Mouse (Mus musculus) layer of hippocampus, adult 9-11 months (tissue): ENCODE results near the gene Mreg.

Source experiments
- DNase-seq: peaks from one replicate; pipeline ENCODE4 v3.0.0; 2022

Mreg gene

GRCm38 (mm10) chr1:72188142-72188738 is 23.9 kb downstream of the Mreg start:
- no peak for DNase-seq

DNA sequence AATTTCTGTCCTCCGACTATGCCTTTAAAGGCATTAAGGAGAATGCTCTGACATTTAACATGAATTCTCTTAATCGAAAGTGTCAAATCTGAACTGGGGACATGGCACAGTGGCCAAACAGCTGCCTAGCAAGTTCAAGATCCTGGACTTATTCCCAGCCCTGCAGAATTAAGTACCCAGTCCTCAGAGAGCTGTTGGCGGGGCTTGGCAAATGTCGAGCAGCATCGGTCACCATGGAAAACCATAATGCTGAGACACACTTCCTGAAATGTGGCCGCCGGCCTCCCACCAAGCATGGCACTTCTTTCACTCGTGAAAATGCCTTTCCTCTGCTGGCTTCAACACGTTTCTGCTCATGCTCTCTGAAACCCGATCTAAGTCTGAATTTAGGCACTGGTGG is 24.6 kb downstream of the Mreg start:
- no peak for DNase-seq

DNA sequence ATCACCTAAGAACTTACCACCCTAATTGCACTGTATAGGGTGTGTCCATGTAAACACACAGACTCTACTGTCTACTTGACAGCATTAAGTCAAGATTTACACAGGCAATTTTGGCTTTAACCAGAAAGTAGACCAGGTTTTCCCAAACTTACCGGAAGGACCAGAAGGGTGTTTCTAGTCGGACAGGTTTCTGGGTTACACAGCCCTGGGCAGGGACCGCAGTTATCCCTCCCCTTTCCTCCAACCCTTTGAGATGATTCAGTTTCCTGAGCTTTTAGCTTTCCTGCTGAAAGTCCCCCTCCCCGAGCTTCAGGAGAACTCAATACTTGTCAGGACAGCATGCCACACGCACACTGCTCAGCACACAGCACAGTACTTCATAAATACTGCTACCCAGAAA is 26.0 kb downstream of the Mreg start:
- no peak for DNase-seq

DNA sequence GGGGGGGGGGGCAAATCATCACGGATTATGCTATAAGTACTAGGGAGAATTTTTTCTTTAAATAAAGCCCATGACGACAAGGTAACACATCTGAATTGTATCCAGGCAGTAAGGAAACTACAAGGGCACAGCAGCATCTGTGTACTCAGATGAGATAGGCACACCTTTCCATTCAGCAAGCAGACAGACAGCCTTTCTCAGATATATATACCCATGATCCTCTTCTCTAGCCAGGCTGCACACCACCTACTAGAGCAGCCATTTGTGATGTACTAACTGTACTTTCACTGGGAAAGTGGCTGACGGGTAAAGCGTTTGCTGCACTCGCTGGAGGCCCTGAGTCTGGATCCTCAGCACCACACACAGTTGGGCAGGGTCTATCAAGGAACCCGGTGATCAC is 28.6 kb downstream of the Mreg start:
- no peak for DNase-seq

- DNase-seq, result no peak
These were observed 29.1 kb downstream of the Mreg start for GRCm38 (mm10) chr1:72182930-72183499.

GRCm38 (mm10) chr1:72179947-72180346 is 32.2 kb downstream of the Mreg start:
- DNase-seq, result no peak

DNA sequence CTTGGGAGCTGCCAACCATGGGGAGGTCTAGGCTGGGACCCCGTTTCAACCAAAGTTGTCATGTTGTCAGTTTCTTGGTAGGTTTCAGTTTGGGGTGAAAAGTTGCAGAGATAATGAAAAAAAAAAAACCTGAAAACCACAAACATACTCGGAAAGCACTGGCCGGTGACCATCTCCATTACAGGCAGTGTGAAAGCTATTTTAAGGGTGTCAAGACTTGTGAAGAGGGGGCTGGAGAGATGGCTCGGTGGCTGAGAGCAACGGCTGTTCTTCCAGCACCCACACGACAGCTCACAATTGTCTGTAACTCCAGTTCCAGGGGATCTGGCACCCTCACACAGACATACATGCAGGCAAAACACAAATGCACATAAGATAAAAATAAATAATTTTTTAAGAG is 35.9 kb downstream of the Mreg start:
- DNase-seq, result no peak

DNA sequence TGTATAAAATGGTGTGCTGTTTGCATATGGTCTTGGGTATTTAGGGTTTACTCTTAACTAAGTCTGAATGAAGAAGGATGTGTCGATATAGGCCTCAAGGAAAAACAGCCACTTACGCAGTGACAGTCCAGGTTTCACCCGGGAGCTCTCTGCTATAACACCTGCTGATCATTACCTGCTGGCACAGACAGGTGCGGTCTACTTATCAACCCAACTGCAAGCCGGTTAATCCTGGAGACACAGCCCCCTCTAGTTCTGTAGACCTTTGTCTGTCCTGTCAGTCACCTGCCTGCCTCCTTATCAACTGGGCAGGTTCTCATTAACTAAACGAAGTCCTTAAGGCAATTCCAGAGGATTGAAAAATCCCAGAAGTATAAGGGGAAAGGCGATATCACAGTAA is 37.9 kb downstream of the Mreg start:
- DNase-seq, result no peak

- no peak for DNase-seq
These were observed 38.6 kb downstream of the Mreg start for GRCm38 (mm10) chr1:72173402-72174051.

- DNase-seq, result no peak
These were observed 39.3 kb downstream of the Mreg start for GRCm38 (mm10) chr1:72172788-72173187.

DNA sequence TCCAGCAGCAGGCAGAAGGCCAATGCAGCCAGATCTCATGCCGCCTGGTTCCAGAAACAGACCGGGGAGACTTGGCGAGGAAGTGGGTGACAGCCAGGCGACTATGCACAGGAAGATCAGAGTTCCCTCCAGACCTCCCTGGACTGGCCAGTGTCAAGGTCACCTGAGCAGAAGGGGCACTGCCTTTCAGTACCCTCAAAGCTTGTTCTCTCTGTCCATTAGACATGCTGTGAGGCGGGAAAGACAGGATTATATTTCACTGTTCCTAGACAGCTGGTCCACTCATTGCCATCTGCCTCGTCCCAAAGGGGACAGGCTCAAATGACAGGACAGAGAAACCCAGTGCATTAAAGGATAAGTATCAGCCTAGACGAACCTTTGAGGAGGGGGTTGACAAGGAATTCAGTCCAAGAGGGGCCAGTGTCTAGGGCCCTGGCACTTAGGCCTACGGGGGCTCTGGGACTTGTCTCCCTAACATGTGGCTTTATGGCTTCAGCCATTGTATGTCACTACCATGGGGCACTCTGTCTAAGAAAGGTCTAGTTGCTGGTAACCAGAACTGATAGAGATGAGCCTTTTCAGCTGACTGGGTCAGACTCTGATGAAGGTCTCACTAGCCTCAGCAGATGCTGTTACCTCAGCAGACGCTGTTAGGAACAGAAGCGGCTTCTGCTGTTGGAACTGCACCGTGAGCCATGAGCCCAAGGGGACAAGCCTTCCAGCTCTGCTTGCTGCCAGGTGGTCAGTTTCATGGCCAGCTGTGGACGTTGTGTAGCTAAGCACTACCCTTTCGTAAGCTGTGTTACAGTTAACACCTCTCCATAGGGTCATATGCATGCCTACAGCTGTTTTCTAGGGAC is 40.9 kb downstream of the Mreg start:
- no peak for DNase-seq

DNA sequence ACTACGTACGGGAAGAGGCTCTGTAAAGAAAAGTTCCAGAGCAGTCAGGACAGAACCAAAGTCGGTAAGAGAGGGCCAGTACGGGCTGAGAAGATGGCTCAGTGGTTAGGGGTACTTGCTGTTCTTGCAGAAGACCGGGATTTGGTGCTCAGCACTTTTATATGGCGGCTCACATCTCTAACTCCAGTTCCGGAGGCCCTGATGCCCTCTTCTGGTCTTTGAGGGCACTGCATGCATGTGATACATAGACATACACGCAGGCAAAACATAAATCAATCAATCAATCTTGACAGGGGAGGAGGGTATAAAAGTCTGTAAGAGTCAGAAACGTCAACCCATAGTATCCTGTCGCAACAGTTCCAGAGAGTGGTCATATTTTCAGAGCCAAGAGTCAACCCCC is 45.1 kb downstream of the Mreg start:
- no peak for DNase-seq

DNA sequence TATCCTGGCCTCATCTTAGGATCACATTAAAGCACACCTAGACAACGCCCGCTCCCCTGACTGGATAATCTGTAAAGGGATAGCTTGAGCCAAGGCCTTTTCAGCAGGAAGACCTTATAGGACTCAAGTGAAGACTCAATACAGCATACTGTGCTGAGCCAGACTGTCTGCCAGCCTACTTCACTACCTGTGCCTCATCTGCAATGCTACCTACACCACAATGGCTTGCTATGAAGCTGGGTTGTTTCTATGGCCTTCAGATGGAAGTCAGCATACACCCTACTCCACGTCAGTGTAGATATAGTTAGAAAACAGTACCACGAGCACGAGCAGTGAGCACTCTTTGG is 45.7 kb downstream of the Mreg start:
- DNase-seq, result no peak

- peak; percentile 39 for DNase-seq
These were observed 46.2 kb downstream of the Mreg start for GRCm38 (mm10) chr1:72165723-72166467.

DNA sequence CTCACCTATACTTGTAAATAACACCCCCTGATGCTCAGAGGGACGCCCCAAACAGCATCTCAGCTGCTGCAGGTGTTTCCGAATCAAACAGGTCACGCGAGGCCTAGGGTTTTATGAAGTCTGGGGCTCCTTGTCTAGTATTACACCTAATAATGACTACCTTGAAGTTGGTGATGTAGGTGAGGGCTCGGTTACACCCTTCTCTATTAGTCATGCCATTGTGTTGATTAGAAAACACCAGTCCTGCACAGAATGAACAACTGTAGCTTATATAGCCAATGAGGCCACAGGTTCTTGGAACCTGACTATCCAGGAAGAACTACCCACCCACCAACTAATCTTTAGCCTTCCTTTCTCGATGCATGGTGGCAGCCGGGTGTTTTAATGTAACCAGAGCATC is 51.8 kb downstream of the Mreg start:
- no peak for DNase-seq

DNA sequence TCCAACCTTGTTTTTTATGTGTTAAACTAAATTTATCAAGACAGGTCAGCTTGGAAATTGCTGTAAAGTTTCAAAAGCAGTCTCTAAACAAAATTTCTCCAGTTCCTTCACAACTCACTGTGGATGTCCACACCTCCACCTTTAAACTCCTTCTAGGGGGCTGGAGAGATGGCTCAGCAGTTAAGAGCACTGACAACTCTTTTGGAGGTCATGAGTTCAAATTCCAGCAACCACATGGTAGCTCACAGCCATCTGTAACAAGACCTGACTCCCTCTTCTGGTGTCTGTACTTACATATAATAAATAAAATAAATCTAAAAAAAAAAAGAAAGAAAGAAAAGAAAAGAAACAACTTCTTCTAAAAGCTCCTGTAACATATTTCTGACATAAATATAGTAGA is 67.1 kb downstream of the Mreg start:
- DNase-seq, result no peak

DNA sequence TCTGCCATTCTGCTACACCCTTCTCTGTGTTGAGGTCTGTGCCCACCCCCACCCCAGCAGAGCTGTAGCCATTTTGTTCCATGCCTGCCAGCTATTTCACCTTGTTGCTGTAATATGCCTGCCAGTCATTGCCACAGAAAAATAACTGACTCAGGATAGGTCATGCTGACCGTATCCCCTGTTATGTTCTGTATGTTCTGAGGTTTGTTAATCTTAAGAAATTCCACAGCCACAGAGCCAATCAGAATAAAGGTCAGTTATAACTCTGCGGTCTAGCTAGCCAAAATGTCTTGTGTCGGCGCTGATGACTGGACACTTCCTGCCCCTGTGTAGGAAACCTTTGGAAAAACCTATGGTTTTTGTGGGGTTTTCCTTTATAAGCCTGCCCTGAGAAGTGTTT is 67.7 kb downstream of the Mreg start:
- DNase-seq, result no peak

GRCm38 (mm10) chr1:72141893-72142480 is 70.1 kb downstream of the Mreg start:
- DNase-seq, result peak; percentile 35

GRCm38 (mm10) chr1:72136101-72136500 is 76.0 kb downstream of the Mreg start:
- DNase-seq, result no peak

DNA sequence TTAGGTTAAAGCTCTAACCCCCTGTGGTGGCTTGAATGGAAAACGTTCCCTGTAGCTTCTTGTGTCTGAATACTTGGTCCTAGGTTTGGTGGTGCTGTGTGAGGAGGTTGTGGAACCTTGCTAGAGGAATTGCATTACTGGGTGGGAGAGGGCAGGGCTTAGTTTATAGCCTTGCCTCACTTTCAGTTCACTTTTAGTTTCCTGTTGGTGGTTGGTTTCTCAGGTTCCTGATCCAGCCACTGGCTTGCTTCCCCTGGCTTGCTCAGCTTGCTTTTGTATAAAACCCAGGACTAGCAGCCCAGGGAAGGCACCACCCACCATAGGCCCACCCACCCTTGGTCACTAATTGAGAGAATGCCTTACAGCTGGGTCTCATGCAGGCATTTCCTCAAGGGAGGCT is 77.6 kb downstream of the Mreg start:
- no peak for DNase-seq

DNA sequence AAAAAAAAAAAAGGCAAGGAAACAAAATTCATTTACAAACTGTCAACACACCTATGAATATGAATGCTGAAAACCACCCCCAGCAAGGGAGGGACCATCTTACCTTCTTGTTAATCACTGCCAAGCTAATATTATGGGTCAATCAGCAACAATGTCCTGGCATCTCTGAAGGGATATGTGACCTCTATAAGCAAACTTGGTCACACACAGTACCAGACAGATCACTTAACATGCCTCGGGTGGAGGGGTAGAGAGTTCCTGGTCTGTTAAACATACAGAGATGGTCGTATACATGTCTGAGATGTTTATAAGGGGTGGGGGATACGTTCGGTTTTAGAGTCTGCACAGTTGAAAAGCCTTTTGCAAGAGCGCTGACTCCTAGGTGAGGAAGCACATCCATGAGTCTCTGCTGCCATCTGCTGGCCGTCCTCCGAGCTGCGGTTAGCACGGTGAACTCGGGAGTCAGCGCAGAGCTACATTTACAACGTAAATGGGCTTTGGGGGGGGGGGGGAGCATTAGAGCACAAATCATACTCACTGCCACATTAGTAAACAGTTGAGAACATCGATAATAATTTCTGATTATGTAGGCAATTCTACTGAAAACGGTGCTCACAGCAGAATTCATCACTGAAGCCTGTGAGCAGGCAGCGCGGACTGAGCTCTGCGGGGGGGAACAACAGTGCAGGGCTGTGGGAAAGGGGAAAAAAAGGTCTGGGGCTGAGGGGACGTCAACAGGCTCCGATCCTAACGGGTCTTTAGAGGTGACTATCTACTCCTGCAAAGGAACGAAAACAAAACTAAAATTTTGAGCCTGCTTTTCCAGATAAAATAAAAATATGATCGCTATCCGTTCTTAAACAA is 88.4 kb downstream of the Mreg start:
- peak; percentile 72 for DNase-seq
